Mouse (Mus musculus) heart, adult 2 months (tissue): ENCODE measurements around the gene Hs3st5.

ENCODE experiments used
- CTCF ChIP-seq: fragments of 200-600 bp; IDR thresholded peaks from 2 replicates; pipeline ENCODE4 v1.8.1; 2022; ENCODE audit warnings: antibody characterized with exemption, mild to moderate bottlenecking, moderate library complexity
- POLR2A ChIP-seq: fragments of 200-500 bp; IDR thresholded peaks from 2 replicates; pipeline ENCODE4 v1.6.1; 2011; ENCODE audit warnings: mild to moderate bottlenecking, low read depth, low read length, control low read depth; ENCODE audit not compliant: insufficient read depth

GRCm38 (mm10) chr10:36805788-36806187 lies 299.2 kb downstream of the Hs3st5 start:
- TF ChIP-seq POLR2A = no peak
- TF ChIP-seq CTCF = no peak
